Comparison of ENCODE assay signal across 14 mouse cellular contexts in genomic region chr8:78232870-78233707, GRCm38 (mm10). TPM values are rescaled to one million over a fixed set of nuclear protein-coding genes. Genes with fewer than 3 reads are reported as not detected.
A peak's percentile ranks its signal among the peaks of the same experiment; 100 is the strongest.
DNase-seq lines count a peak whose midpoint lies in the region; ATAC-seq and TF ChIP-seq lines count a peak whose summit lies in the region.
"Had no signal": no experiment of that assay in that cellular context is flagged by ENCODE, and none has a peak within 500 bp of the region (broad histone marks: within the 10 kb centered on the region; RNA-seq: fewer than 3 reads in every experiment).

No protein-coding gene starts in this region.

- H3K9ac ChIP-seq in hindbrain, embryonic 13.5 days, result 0 out of 2 replicates have a peak overlapping the region, but pooled peaks have one; percentile 1
- no peak overlapping the region for H3K9ac ChIP-seq in forebrain, embryonic 14.5 days (ENCODE audit: low read length)
- H3K9ac ChIP-seq in midbrain, embryonic 15.5 days, result no peak overlapping the region

- ATAC-seq in hindbrain, embryonic 13.5 days (ENCODE audit: low FRiP score), result no peak
- peak; percentile 64 for ATAC-seq in G1E (ENCODE audit: extremely low read depth, insufficient number of reproducible peaks, low FRiP score, poor library complexity, severe bottlenecking)
- ATAC-seq in forebrain, embryonic 14.5 days, result peak; percentile 67; the same call in 1 of the 2 replicates
- ATAC-seq in midbrain, embryonic 15.5 days (replicated peaks), result no peak
- ATAC-seq: intestine, postnatal 0 days had no signal

- peak overlapping the region; percentile 33 for H3K4me2 ChIP-seq in hindbrain, embryonic 13.5 days
- peak overlapping the region; percentile 25 for H3K4me2 ChIP-seq in forebrain, embryonic 14.5 days (ENCODE audit: low read length)
- H3K4me2 ChIP-seq in midbrain, embryonic 15.5 days, result peak overlapping the region; percentile 28

- H3K4me1 ChIP-seq in hindbrain, embryonic 13.5 days (replicated peaks), result peaks cover 6% of the 10 kb centered on the region
- peaks cover 15% of the 10 kb centered on the region for H3K4me1 ChIP-seq in hindbrain, embryonic 10.5 days (replicated peaks)
- peaks cover 51% of the 10 kb centered on the region for H3K4me1 ChIP-seq in G1E (ENCODE audit: insufficient read depth, low read depth, low read length)
- no peaks in the 10 kb centered on the region for H3K4me1 ChIP-seq in forebrain, embryonic 14.5 days (ENCODE audit: control insufficient read depth, insufficient read depth, low read length)
- H3K4me1 ChIP-seq in midbrain, embryonic 15.5 days, result no peaks in the 10 kb centered on the region

- no peak overlapping the region for H3K27ac ChIP-seq in hindbrain, embryonic 13.5 days
- no peak overlapping the region for H3K27ac ChIP-seq in hindbrain, embryonic 10.5 days
- H3K27ac ChIP-seq in forebrain, embryonic 14.5 days (ENCODE audit: low read depth, low read length), result no peak overlapping the region
- no peak overlapping the region for H3K27ac ChIP-seq in midbrain, embryonic 15.5 days

- H3K27me3 ChIP-seq in hindbrain, embryonic 13.5 days, result no peaks in the 10 kb centered on the region
- H3K27me3 ChIP-seq in hindbrain, embryonic 10.5 days (ENCODE audit: insufficient read depth, poor library complexity, severe bottlenecking), result no peaks in the 10 kb centered on the region
- no peaks in the 10 kb centered on the region for H3K27me3 ChIP-seq in G1E (ENCODE audit: insufficient read depth, low read length)
- H3K27me3 ChIP-seq in forebrain, embryonic 14.5 days (replicated peaks; ENCODE audit: control insufficient read depth, insufficient read depth, low read length), result no peaks in the 10 kb centered on the region; the same call in 1 of the 2 replicates
- H3K27me3 ChIP-seq in midbrain, embryonic 15.5 days (replicated peaks), result no peaks in the 10 kb centered on the region

- intact Hi-C loops in left cerebral cortex, postnatal 4 days (cut with DNase I), result loop anchor here (10.0 kb wide), 2 partner anchors 168 to 598 kb away; no protein-coding TSS in a partner anchor

- DNase-seq in hindbrain, embryonic 10.5 days (ENCODE audit: low spot score), result no peak
- DNase-seq in G1E (ENCODE audit: low spot score), result no peak
- DNase-seq in forebrain, embryonic 14.5 days (ENCODE audit: low spot score), result peak; percentile 67
- DNase-seq in left cerebral cortex, adult 18-20 months (ENCODE audit: low spot score in 2 of 2), result no peak
- no peak for DNase-seq in left cerebral cortex, postnatal 4 days
- no peak for DNase-seq in kidney, postnatal 36 days
- DNase-seq: heart, postnatal 10 days; right cerebral cortex, adult 18-20 months; thymus, postnatal 14 days had no signal

- H3K36me3 ChIP-seq in hindbrain, embryonic 13.5 days, result no peaks in the 10 kb centered on the region
- no peaks in the 10 kb centered on the region for H3K36me3 ChIP-seq in hindbrain, embryonic 10.5 days
- H3K36me3 ChIP-seq in G1E (replicated peaks), result no peaks in the 10 kb centered on the region
- no peaks in the 10 kb centered on the region for H3K36me3 ChIP-seq in forebrain, embryonic 14.5 days (ENCODE audit: control insufficient read depth, insufficient read depth, low read length)
- no peaks in the 10 kb centered on the region for H3K36me3 ChIP-seq in midbrain, embryonic 15.5 days (replicated peaks)

- WGBS in hindbrain, embryonic 13.5 days, result 37% methylated on average over 14 of the region's 14 CpGs
- WGBS in hindbrain, embryonic 10.5 days, result 53% methylated on average over 14 of the region's 14 CpGs
- 27% methylated on average over 14 of the region's 14 CpGs for WGBS in forebrain, embryonic 14.5 days
- WGBS in midbrain, embryonic 15.5 days, result 35% methylated on average over 14 of the region's 14 CpGs

- H3K4me3 ChIP-seq in hindbrain, embryonic 13.5 days, result peak overlapping the region; percentile 4; the same call in 1 of the 2 replicates
- no peak overlapping the region for H3K4me3 ChIP-seq in hindbrain, embryonic 10.5 days
- H3K4me3 ChIP-seq in G1E (ENCODE audit: low read depth, low read length), result peak overlapping the region; percentile 39; the same call in 1 of the 2 replicates
- no peak overlapping the region for H3K4me3 ChIP-seq in forebrain, embryonic 14.5 days (ENCODE audit: low read depth, low read length)
- peak overlapping the region; percentile 0; the same call in 1 of the 2 replicates for H3K4me3 ChIP-seq in midbrain, embryonic 15.5 days

- no peak for TF ChIP-seq CTCF in G1E (IDR thresholded peaks at IDR 0.05; ENCODE audit: low read depth, low read length)

- no peaks in the 10 kb centered on the region for H3K9me3 ChIP-seq in hindbrain, embryonic 13.5 days
- H3K9me3 ChIP-seq in hindbrain, embryonic 10.5 days, result no peaks in the 10 kb centered on the region
- H3K9me3 ChIP-seq in G1E (replicated peaks), result no peaks in the 10 kb centered on the region
- no peaks in the 10 kb centered on the region for H3K9me3 ChIP-seq in forebrain, embryonic 14.5 days (replicated peaks; ENCODE audit: control insufficient read depth, low read length)
- H3K9me3 ChIP-seq in midbrain, embryonic 15.5 days, result no peaks in the 10 kb centered on the region

RNA-seq across cellular contexts. Expression of gene Ttc29, which starts 20.0 kb away (rescaled TPM):
- polyA plus RNA-seq in hindbrain, embryonic 13.5 days (2015; fragmentation: Nextera tagmentation; extraction: Ambion mirVana), result 0.54 and 1.5 TPM in 2 replicates
- polyA plus RNA-seq in hindbrain, embryonic 10.5 days (2016; fragmentation: Nextera tagmentation; extraction: Ambion mirVana), result 0.65 and 1.1 TPM in 2 replicates
- 2.7 and 2.8 TPM in 2 replicates for total RNA-seq in G1E (2014; fragmentation: Nextera tagmentation)
- 0.38 and 0.76 TPM in 2 replicates for total RNA-seq in G1E (2017)
- polyA plus RNA-seq in G1E (2012), result 0.58 and 1.2 TPM in 2 replicates
- 0.41 and 1.1 TPM in 2 replicates for polyA plus RNA-seq in forebrain, embryonic 14.5 days (2014; fragmentation: Nextera tagmentation; extraction: Ambion mirVana)
- 0.98 TPM in 2 replicates for polyA plus RNA-seq in midbrain, embryonic 15.5 days (2015; fragmentation: Nextera tagmentation; extraction: Ambion mirVana)
- total RNA-seq in left cerebral cortex, adult 18-20 months (2021), result not detected
- total RNA-seq in left cerebral cortex, postnatal 4 days (2021), result 1 to 10 TPM in 1 of 2 experiments, under 1 TPM in 1; 0.58 to 1.8 TPM
- total RNA-seq: common myeloid progenitor, adult 5-6 weeks; heart, postnatal 10 days had no signal
- polyA plus RNA-seq: intestine, postnatal 0 days; limb, embryonic 11.5 days had no signal

Comparison
In these comparisons a context has a peak if more than half of its experiments do, and no peak if none do; other contexts are left out.
1. H3K4me3 ChIP-seq: peak in hindbrain, embryonic 13.5 days (single experiment), G1E (single experiment) and midbrain, embryonic 15.5 days (single experiment); none in hindbrain, embryonic 10.5 days (single experiment) and forebrain, embryonic 14.5 days (single experiment).
2. ATAC-seq: peak in G1E (single experiment) and forebrain, embryonic 14.5 days (single experiment); none in hindbrain, embryonic 13.5 days (single experiment) and midbrain, embryonic 15.5 days (single experiment).
3. Peak in every context shown above with its lines, with median percentiles within 50 percentile points of each other: H3K4me2 ChIP-seq.